Mouse (Mus musculus): ENCODE data around the gene Gdf7.

The Gdf7 gene

GRCm38 (mm10) chr12:8301841-8302431 is at the start of gene Gdf7:
Gene Gdf7 (minus strand): TSS chr12:8301954.
- peak; percentile 58 for DNase-seq (ENCODE audit: low spot score)

- peak; percentile 58 for DNase-seq (ENCODE audit: low spot score)
These were observed 49.5 kb upstream of the Gdf7 start for GRCm38 (mm10) chr12:8351025-8351903.

GRCm38 (mm10) chr12:8348733-8349513 is 47.2 kb upstream of the Gdf7 start:
- DNase-seq (ENCODE audit: low spot score), result peak; percentile 53

GRCm38 (mm10) chr12:8347746-8348462 is 46.1 kb upstream of the Gdf7 start:
- no peak for DNase-seq (ENCODE audit: low spot score)

- DNase-seq (ENCODE audit: low spot score), result no peak
These were observed 43.8 kb upstream of the Gdf7 start for GRCm38 (mm10) chr12:8345539-8345938.

- DNase-seq (ENCODE audit: low spot score), result no peak
These were observed 43.1 kb upstream of the Gdf7 start for GRCm38 (mm10) chr12:8344897-8345296.

- no peak for DNase-seq (ENCODE audit: low spot score)
These were observed 41.6 kb upstream of the Gdf7 start for GRCm38 (mm10) chr12:8343381-8343780.

GRCm38 (mm10) chr12:8341008-8341407 is 39.3 kb upstream of the Gdf7 start:
- DNase-seq (ENCODE audit: low spot score), result no peak

GRCm38 (mm10) chr12:8339591-8340319 is 38.0 kb upstream of the Gdf7 start:
- peak; percentile 72 for DNase-seq (ENCODE audit: low spot score)

- no peak for DNase-seq (ENCODE audit: low spot score)
These were observed 37.2 kb upstream of the Gdf7 start for GRCm38 (mm10) chr12:8338918-8339317.

GRCm38 (mm10) chr12:8338491-8338890 is 36.7 kb upstream of the Gdf7 start:
- DNase-seq (ENCODE audit: low spot score), result no peak

- DNase-seq (ENCODE audit: low spot score), result no peak
These were observed 35.7 kb upstream of the Gdf7 start for GRCm38 (mm10) chr12:8337286-8338060.

GRCm38 (mm10) chr12:8336601-8337285 is 35.0 kb upstream of the Gdf7 start:
- no peak for DNase-seq (ENCODE audit: low spot score)

GRCm38 (mm10) chr12:8335503-8335902 is 33.7 kb upstream of the Gdf7 start:
- DNase-seq (ENCODE audit: low spot score), result no peak

- no peak for DNase-seq (ENCODE audit: low spot score)
These were observed 32.5 kb upstream of the Gdf7 start for GRCm38 (mm10) chr12:8334261-8334660.

- no peak for DNase-seq (ENCODE audit: low spot score)
These were observed 31.9 kb upstream of the Gdf7 start for GRCm38 (mm10) chr12:8333617-8334016.

GRCm38 (mm10) chr12:8332174-8332542 is 30.4 kb upstream of the Gdf7 start:
- no peak for DNase-seq (ENCODE audit: low spot score)

GRCm38 (mm10) chr12:8331489-8332173 is 29.9 kb upstream of the Gdf7 start:
- no peak for DNase-seq (ENCODE audit: low spot score)

GRCm38 (mm10) chr12:8329236-8329635 is 27.5 kb upstream of the Gdf7 start:
- no peak for DNase-seq (ENCODE audit: low spot score)
